Mouse (Mus musculus): ENCODE measurements around the gene Acp4. TPM values are rescaled to one million over a fixed set of nuclear protein-coding genes. Genes with fewer than 3 reads are reported as not detected.
"Not testable (repeated sequence)": the region's sequence is repeated elsewhere in the genome, so short reads cannot be mapped to it uniquely, and the experiment has no call there.

Gene Acp4
- not detected in 2 replicates for polyA plus RNA-seq (2016; fragmentation: Nextera tagmentation; extraction: Ambion mirVana)

- Histone ChIP-seq H3K27ac (ENCODE audit: poor library complexity, severe bottlenecking) (no peak within 1 kb of the TSS), H3K27me3 (replicated peaks) (peaks cover 20% of the 10 kb centered on the region; the same call in 1 of the 2 replicates), H3K4me2 (no peak within 1 kb of the TSS), H3K4me1 (replicated peaks) (peaks cover 16% of the 10 kb centered on the region), H3K9me3 (replicated peaks) (no peaks in the 10 kb centered on the region), H3K36me3 (peaks cover 21% of the 10 kb centered on the region), H3K9ac (no peak within 1 kb of the TSS), H3K4me3 (no peak within 1 kb of the TSS)
- no peak for ATAC-seq (ENCODE audit: insufficient number of reproducible peaks, low FRiP score)
- 64% methylated on average over 4 of the region's 4 CpGs for WGBS
These were observed at the start of gene Acp4 for GRCm38 (mm10) chr7:44257278-44257677. Gene Acp4, minus strand, starts transcription at chr7:44257378.

GRCm38 (mm10) chr7:44306516-44307240 is 49.5 kb upstream of the Acp4 start, which contains the start of gene Clec11a:
Gene Clec11a, minus strand, starts transcription at chr7:44306902.
- Histone ChIP-seq H3K4me1 (replicated peaks) (peaks cover 22% of the 10 kb centered on the region), H3K4me2 (peak within 1 kb of the TSS; percentile 86), H3K4me3 (peak within 1 kb of the TSS; percentile 20; the same call in 1 of the 2 replicates), H3K27me3 (replicated peaks) (peaks cover 54% of the 10 kb centered on the region), H3K27ac (ENCODE audit: poor library complexity, severe bottlenecking) (no peak within 1 kb of the TSS), H3K9me3 (replicated peaks) (no peaks in the 10 kb centered on the region), H3K36me3 (no peaks in the 10 kb centered on the region), H3K9ac (no peak within 1 kb of the TSS)
- no peak for ATAC-seq (ENCODE audit: insufficient number of reproducible peaks, low FRiP score)
- 62% methylated on average over 6 of the region's 6 CpGs for WGBS

GRCm38 (mm10) chr7:44305686-44306085 is 48.5 kb upstream of the Acp4 start:
- WGBS = 12% methylated on average over 16 of the region's 16 CpGs
- H3K27ac ChIP-seq (ENCODE audit: poor library complexity, severe bottlenecking) = no peak overlapping the region

GRCm38 (mm10) chr7:44304775-44305641 is 47.8 kb upstream of the Acp4 start:
- ATAC-seq (ENCODE audit: insufficient number of reproducible peaks, low FRiP score) = peak; percentile 92
- H3K27me3 ChIP-seq (replicated peaks) = peaks cover 47% of the 10 kb centered on the region
- WGBS = under 1% methylated on average over 49 of the region's 49 CpGs
- no peaks in the 10 kb centered on the region for H3K36me3 ChIP-seq
- peak overlapping the region; percentile 77 for H3K27ac ChIP-seq (ENCODE audit: poor library complexity, severe bottlenecking)
- peaks cover 6% of the 10 kb centered on the region for H3K4me1 ChIP-seq (replicated peaks)
- peak overlapping the region; percentile 78 for H3K9ac ChIP-seq
- no peaks in the 10 kb centered on the region for H3K9me3 ChIP-seq (replicated peaks)
- peak overlapping the region; percentile 86 for H3K4me2 ChIP-seq
- H3K4me3 ChIP-seq = peak overlapping the region; percentile 59

More at GRCm38 (mm10) chr7:44305686-44306085, 48.5 kb upstream of the Acp4 start:
- Histone ChIP-seq H3K4me2 (peak overlapping the region; percentile 86), H3K4me3 (peak overlapping the region; percentile 20; the same call in 1 of the 2 replicates), H3K9ac (no peak overlapping the region), H3K27me3 (replicated peaks) (peaks cover 47% of the 10 kb centered on the region), H3K9me3 (replicated peaks) (no peaks in the 10 kb centered on the region), H3K36me3 (no peaks in the 10 kb centered on the region), H3K4me1 (replicated peaks) (peaks cover 13% of the 10 kb centered on the region)
- ATAC-seq (ENCODE audit: insufficient number of reproducible peaks, low FRiP score) = no peak

- under 1% methylated on average over 25 of the region's 25 CpGs for WGBS
- Histone ChIP-seq H3K27me3 (replicated peaks) (peaks cover 42% of the 10 kb centered on the region), H3K36me3 (no peaks in the 10 kb centered on the region), H3K9me3 (replicated peaks) (no peaks in the 10 kb centered on the region), H3K4me2 (peak overlapping the region; percentile 86), H3K9ac (peak overlapping the region; percentile 78), H3K27ac (ENCODE audit: poor library complexity, severe bottlenecking) (peak overlapping the region; percentile 77), H3K4me1 (replicated peaks) (peaks cover 6% of the 10 kb centered on the region; the same call in 1 of the 2 replicates), H3K4me3 (peak overlapping the region; percentile 59)
- peak; percentile 16 for ATAC-seq (ENCODE audit: insufficient number of reproducible peaks, low FRiP score)
These were observed 47.2 kb upstream of the Acp4 start for GRCm38 (mm10) chr7:44304463-44304774.

GRCm38 (mm10) chr7:44303346-44304340 is 46.5 kb upstream of the Acp4 start:
- peak overlapping the region; percentile 59 for H3K4me3 ChIP-seq
- peaks cover 6% of the 10 kb centered on the region; the same call in 1 of the 2 replicates for H3K4me1 ChIP-seq (replicated peaks)
- H3K4me2 ChIP-seq = peak overlapping the region; percentile 86
- H3K27me3 ChIP-seq (replicated peaks) = peaks cover 35% of the 10 kb centered on the region
- H3K36me3 ChIP-seq = no peaks in the 10 kb centered on the region
- no peak for ATAC-seq (ENCODE audit: insufficient number of reproducible peaks, low FRiP score)
- WGBS = 84% methylated on average over 14 of the region's 14 CpGs
- H3K27ac ChIP-seq (ENCODE audit: poor library complexity, severe bottlenecking) = no peak overlapping the region
- H3K9ac ChIP-seq = peak overlapping the region; percentile 78
- no peaks in the 10 kb centered on the region for H3K9me3 ChIP-seq (replicated peaks)

GRCm38 (mm10) chr7:44297501-44297900 is 40.3 kb upstream of the Acp4 start:
- WGBS = 61% methylated on average over 2 of the region's 2 CpGs

GRCm38 (mm10) chr7:44291418-44291817 is 34.2 kb upstream of the Acp4 start:
- no peaks in the 10 kb centered on the region; the same call in 1 of the 2 replicates for H3K27me3 ChIP-seq (replicated peaks)

More at GRCm38 (mm10) chr7:44297501-44297900, 40.3 kb upstream of the Acp4 start:
- H3K4me3 ChIP-seq; H3K9me3 ChIP-seq (replicated peaks); H3K36me3 ChIP-seq; H3K27ac ChIP-seq (ENCODE audit: poor library complexity, severe bottlenecking); H3K4me2 ChIP-seq; ATAC-seq (ENCODE audit: insufficient number of reproducible peaks, low FRiP score); H3K4me1 ChIP-seq (replicated peaks); H3K9ac ChIP-seq: not testable (repeated sequence)
- peaks cover 11% of the 10 kb centered on the region for H3K27me3 ChIP-seq (replicated peaks)

GRCm38 (mm10) chr7:44290986-44291385 is 33.8 kb upstream of the Acp4 start:
- H3K27ac ChIP-seq (ENCODE audit: poor library complexity, severe bottlenecking) = no peak overlapping the region
- no peaks in the 10 kb centered on the region for H3K4me1 ChIP-seq (replicated peaks)
- WGBS = 72% methylated on average over 4 of the region's 4 CpGs
- H3K36me3 ChIP-seq = no peaks in the 10 kb centered on the region
- ATAC-seq (ENCODE audit: insufficient number of reproducible peaks, low FRiP score) = no peak
- H3K9me3 ChIP-seq (replicated peaks) = peaks cover 19% of the 10 kb centered on the region; the same call in 1 of the 2 replicates
- H3K27me3 ChIP-seq (replicated peaks) = no peaks in the 10 kb centered on the region; the same call in 1 of the 2 replicates
- no peak overlapping the region for H3K4me2 ChIP-seq
- no peak overlapping the region for H3K4me3 ChIP-seq
- no peak overlapping the region for H3K9ac ChIP-seq

More at GRCm38 (mm10) chr7:44291418-44291817, 34.2 kb upstream of the Acp4 start:
- Histone ChIP-seq H3K4me2 (no peak overlapping the region), H3K27ac (ENCODE audit: poor library complexity, severe bottlenecking) (no peak overlapping the region), H3K36me3 (no peaks in the 10 kb centered on the region), H3K9me3 (replicated peaks) (peaks cover 18% of the 10 kb centered on the region; the same call in 1 of the 2 replicates), H3K9ac (no peak overlapping the region), H3K4me1 (replicated peaks) (no peaks in the 10 kb centered on the region), H3K4me3 (no peak overlapping the region)
- WGBS = 62% methylated on average over 4 of the region's 4 CpGs
- no peak for ATAC-seq (ENCODE audit: insufficient number of reproducible peaks, low FRiP score)

GRCm38 (mm10) chr7:44287760-44288159 is 30.6 kb upstream of the Acp4 start:
- Histone ChIP-seq H3K9me3 (replicated peaks) (peaks cover 19% of the 10 kb centered on the region; the same call in 1 of the 2 replicates), H3K4me2 (no peak overlapping the region), H3K36me3 (no peaks in the 10 kb centered on the region), H3K4me1 (replicated peaks) (no peaks in the 10 kb centered on the region), H3K4me3 (no peak overlapping the region), H3K27ac (ENCODE audit: poor library complexity, severe bottlenecking) (no peak overlapping the region), H3K9ac (no peak overlapping the region), H3K27me3 (replicated peaks) (no peaks in the 10 kb centered on the region; the same call in none of the 2 replicates)
- no peak for ATAC-seq (ENCODE audit: insufficient number of reproducible peaks, low FRiP score)
- WGBS = 58% methylated on average over 7 of the region's 7 CpGs

All from heart, embryonic 12.5 days (tissue).